Mouse (Mus musculus) layer of hippocampus, adult 2 months (tissue): ENCODE measurements around the gene Jph3. TPM values are rescaled to one million over a fixed set of nuclear protein-coding genes. Genes with fewer than 3 reads are reported as not detected.

ENCODE experiments used
- DNase-seq, 2 experiments: peaks; one replicate each; pipeline ENCODE4 v3.0.0; 2022; ENCODE audit warnings: low spot score in 2 of 2
- H3K27ac ChIP-seq: fragments of 200-600 bp; 2 replicates; pipeline ENCODE4 v1.8.1; 2022
- H3K4me3 ChIP-seq: fragments of 200-600 bp; 2 replicates; pipeline ENCODE4 v1.8.1; 2022; ENCODE audit warnings: mild to moderate bottlenecking
- CTCF ChIP-seq: fragments of 200-600 bp; conservative IDR thresholded peaks from 2 replicates; pipeline ENCODE4 v1.8.1; 2022; ENCODE audit warnings: antibody characterized with exemption, mild to moderate bottlenecking, moderate library complexity
- total RNA-seq, 2 experiments: library from RNA; stranded (reverse); gene quantifications; 2 replicates each; pipeline ENCODE4 v1.2.3; 2021

The Jph3 gene
- total RNA-seq, 2 experiments from 2014 or later, result 318 to 346 TPM

DNA sequence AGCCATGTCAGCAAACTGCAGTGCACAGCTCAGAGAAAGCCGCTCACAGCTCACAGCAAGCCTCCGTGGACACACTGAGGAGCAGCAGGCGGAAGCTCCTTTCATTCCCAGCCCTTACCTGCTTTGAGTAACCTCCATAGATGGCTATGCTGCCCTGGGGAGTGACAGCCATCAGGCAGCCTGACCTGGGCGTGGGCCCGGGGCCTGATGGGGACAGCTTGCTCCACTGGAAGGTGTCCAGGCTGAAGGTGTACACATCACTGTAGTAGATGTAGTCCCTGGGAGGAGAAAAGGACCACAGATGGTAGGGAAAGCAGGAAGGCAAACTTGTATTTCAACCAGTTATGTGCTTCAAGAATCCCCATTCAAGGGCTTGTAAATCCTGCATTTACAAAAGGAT lies 75.4 kb downstream of the Jph3 start:
- Histone ChIP-seq H3K27ac (no peak overlapping the region), H3K4me3 (no peak overlapping the region)
- TF ChIP-seq CTCF, result no peak
- DNase-seq, result no peak

DNA sequence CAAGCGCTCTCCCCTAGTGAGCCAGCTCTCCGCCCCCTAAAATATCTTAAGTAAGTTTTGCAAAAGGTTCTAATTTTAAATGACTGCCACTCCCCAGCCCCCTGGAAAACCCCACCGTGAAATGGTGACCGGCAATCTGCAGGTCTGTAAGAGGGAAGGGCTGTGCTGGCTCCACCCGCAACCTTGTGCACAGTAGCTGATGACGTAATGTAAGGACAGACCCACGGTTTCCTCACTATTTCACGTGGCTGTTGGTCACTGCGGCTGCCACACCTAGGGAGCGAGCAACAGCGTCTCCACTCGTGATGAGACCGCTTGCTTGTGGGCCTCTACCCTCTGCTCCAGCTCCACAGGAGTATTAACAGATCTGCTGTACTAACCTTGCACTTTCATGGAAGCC lies 76.7 kb downstream of the Jph3 start:
- H3K27ac ChIP-seq, result no peak overlapping the region
- no peak overlapping the region for H3K4me3 ChIP-seq
- DNase-seq, result no peak
- no peak for TF ChIP-seq CTCF

DNA sequence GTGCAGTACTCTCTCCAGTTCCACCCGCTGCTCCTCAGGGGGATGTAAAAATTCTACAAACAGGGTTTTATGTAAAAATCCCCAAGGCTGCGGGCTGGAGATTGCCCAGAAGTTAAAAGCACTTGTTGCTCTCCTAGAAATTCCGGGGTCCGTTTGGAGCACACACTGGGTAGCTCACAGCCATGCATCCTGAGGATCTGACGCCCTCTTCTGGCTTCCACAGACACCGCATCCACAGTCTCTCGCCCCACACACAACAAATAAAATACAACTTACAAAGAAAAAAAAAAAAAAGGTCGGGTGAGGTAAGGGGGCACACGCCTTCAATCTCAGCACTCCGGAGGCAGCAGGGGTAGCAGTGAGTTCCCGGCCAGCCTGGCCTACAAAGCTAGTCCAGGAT lies 78.6 kb downstream of the Jph3 start:
- TF ChIP-seq CTCF, result peak; percentile 26
- no peak for DNase-seq
- no peak overlapping the region for H3K27ac ChIP-seq

DNA sequence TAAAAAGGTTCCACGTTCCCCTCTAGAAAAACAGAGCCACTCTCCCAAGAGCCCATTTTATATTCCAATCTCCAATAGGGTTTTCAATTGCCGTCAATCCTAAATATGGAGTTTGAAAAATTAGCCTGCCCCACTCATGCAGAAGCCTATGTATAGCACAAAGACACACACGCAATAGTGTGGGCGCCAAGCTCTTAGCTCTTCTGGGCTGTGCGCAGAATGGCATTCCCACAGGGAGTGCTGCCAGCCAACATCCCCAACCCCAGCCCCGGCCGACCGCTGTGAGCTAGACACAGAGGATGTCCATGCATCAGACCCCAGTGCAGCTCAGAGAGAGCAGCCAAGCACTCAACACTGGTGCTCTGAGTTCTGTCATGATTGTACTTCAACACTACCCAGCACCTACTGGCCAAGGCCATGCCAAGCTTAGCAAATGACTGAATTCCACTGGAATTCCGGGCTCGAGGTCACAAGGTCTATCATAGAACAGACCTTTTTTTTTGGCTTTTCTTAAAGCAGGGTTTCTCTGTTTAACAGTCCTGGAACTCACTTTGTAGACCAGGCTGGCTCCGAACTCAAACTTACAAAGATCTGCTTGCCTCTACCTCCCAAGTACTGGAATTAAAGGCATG lies 80.2 kb downstream of the Jph3 start:
- Histone ChIP-seq H3K4me3 (no peak overlapping the region), H3K27ac (no peak overlapping the region)
- DNase-seq, result no peak
- TF ChIP-seq CTCF, result no peak

More for the DNA sequence above, 78.6 kb downstream of the Jph3 start:
- H3K4me3 ChIP-seq, result no peak overlapping the region

DNA sequence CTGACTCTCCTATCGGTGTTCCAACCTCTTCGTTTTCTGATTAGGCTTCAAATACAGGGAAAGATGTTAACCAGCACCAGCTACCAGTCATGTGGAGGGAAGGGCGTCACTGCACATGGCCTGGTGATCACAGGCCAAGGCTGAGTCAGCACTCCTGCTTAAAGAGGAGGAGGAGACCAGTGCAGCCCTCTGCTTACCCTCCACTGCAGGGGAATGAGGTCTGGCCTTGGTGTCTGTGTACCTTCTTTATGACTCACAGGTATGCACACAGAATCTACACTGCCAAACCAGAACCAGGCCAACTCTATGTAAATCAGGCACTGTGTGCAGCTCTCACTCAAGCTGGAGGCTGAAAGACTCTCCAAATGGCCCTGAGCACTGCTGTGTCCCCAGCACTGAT lies 82.1 kb downstream of the Jph3 start:
- TF ChIP-seq CTCF, result no peak
- Histone ChIP-seq H3K4me3 (no peak overlapping the region), H3K27ac (peak overlapping the region; percentile 65)
- DNase-seq, result no peak

DNA sequence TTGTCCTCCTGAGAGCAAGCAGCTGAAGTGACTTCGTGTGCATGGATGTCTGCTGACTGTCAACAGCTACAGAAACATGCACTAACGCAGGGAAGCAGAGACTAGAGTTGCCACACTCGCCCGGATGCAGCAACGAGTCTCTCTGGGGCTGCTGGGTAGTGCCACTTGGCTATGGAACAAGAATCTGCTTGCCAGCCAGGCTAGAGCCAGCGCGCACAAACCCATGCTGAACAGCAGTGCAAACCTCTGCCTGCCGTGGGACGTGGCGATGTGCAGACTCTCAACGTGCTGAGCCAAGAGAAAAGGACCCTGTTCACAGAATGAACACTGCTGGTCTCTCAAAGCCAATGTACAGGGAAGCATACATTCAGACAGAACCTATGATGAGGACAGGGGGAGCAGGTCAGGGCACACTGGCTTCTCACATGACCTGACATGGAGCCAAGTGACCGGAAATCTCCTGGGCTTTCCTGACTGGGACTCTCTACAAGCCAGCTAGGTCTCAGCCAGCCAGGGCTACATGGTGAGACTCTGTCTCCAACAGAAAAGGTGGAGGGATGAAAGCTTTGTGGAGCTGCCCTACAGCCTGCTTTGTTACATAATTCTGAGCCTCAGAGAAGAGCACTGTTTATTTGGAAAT lies 82.6 kb downstream of the Jph3 start:
- TF ChIP-seq CTCF, result no peak
- peak in 1 of 2 experiments; percentile 9 for DNase-seq
- H3K27ac ChIP-seq, result peak overlapping the region; percentile 65
- no peak overlapping the region for H3K4me3 ChIP-seq

DNA sequence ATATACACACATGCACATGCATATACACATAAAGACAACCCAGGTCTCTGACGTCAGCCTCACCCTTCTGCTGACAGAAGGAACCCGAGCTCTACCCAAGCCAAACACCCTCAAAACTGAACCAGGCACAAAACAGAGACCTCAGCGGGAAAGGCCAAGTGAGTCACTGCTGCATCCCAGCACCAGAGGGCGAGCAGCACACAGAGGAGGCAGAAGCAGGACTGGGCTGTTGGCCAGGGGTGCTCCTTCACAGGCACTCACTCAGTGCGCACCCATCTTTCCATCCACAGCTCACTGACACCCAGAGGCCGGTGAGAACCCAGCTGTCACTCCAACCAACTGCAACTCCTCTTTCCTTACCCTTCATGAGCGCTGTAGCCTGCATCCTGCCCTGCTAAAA lies 88.8 kb downstream of the Jph3 start:
- H3K4me3 ChIP-seq, result no peak overlapping the region
- H3K27ac ChIP-seq, result no peak overlapping the region
- peak in 1 of 2 experiments; percentile 8 for DNase-seq
- peak; percentile 26 for TF ChIP-seq CTCF

DNA sequence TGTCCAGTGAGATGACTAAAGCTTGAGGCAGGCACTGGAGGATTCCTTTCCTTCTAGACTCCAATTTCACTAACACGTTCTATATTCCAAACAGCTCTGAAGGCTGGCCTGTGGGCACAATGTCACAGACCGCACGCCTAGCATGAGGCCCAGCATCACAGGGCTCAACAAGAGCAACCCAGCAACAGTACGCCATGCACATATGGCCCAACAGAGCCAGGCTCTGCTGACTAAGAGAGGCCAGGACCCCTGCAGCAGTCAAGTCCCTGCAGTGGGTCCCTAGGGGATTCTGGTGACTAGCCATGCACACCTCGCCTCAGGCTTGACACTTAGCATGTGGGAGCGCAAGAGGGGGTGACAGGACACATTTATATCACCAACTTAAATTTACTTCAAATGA lies 91.4 kb downstream of the Jph3 start:
- Histone ChIP-seq H3K4me3 (no peak overlapping the region), H3K27ac (no peak overlapping the region)
- DNase-seq, result peak in 1 of 2 experiments; percentile 1
- no peak for TF ChIP-seq CTCF

DNA sequence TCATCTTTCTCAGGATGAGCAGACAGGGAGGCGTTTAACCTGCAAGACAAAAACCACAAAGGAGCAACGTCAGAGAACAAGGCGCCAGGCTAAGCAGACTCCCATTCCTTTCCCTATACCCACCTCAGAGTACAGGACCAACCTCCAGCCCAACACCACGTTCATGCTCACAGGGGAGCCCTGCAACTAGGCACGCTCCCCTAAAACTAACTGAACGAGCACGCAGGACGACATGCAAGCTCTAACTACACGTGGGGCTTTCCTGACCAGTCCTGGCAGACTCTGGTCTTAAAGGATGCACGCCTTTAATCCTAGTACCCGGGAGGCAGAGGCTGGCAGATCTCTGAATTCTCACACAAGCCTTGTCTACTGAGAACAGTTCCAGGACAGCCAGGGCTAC lies 91.9 kb downstream of the Jph3 start:
- H3K27ac ChIP-seq, result no peak overlapping the region

DNA sequence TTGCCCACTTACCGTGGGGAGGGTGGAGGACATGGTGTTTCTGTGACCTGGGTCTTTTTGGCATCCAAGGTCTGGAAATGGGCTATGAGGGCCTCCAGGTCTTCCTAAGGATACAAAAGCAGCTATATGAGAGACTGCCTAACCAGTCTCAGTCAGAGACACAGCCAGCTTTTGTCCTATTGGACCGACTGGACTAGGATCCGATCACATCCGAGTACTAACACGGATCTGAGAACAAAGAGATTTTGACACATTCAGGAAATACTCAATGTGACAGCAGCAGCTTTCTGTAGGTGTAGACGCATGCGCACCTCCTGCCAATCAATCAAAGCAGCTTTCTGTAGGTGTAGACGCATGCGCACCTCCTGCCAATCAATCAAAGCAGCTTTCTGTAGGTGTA lies 92.3 kb downstream of the Jph3 start:
- TF ChIP-seq CTCF, result no peak
- DNase-seq, result no peak

More for the DNA sequence above, 91.9 kb downstream of the Jph3 start:
- H3K4me3 ChIP-seq, result no peak overlapping the region
- DNase-seq, result no peak
- no peak for TF ChIP-seq CTCF

DNA sequence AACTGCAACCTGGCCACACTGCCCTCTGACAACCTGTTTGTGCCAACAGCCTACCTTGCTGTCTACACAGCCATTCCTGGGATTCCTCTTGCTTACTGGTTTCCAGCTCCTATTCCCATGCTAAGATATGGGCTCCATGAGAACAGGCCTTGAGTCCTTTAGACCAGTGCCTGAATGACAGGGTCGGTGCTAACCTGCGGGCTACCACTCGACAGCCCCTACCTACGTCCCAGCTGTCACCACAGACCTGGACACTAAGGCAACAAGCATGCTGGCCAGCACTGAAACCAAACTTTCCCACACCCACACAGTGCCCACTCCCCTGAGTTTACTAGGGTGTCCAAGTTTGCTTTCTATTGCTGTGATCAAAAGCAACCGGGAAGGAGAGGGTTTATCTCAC lies 98.3 kb downstream of the Jph3 start:
- Histone ChIP-seq H3K4me3 (no peak overlapping the region; the same call in 1 of the 2 replicates), H3K27ac (no peak overlapping the region)
- no peak for DNase-seq
- no peak for TF ChIP-seq CTCF

More for the DNA sequence above, 92.3 kb downstream of the Jph3 start:
- Histone ChIP-seq H3K27ac (no peak overlapping the region), H3K4me3 (no peak overlapping the region)

DNA sequence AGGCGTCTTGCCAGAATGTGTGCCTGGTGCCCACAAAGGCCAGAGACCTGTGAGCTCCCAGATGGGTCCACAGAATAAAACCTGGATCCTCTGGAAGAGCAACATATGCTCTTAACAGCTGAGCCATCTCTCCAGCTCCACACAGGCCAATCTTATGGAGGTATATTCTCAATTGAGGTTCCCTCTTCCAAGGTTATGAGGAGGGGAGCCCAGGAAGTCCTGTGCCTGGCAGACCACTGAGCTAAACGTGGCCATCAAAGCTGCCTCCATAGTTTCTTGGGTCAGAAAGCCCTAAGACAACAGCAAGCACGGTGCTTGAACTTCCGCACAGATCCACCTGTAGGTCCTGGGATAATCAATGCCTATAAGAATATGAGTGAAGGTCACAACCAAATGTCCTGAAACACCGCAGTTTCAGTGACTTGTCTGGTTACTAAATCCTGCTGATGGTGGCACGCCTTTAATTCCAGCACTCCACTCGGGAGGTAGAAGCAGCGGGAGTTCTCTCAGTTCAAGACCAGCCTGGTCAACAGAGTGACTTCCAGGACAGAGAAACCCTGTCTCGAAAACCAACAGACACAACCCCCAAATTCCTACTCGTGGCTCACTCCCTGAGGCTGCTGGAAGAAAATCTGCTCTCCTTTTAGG lies 99.1 kb downstream of the Jph3 start:
- Histone ChIP-seq H3K4me3 (peak overlapping the region; percentile 81), H3K27ac (peak overlapping the region; percentile 90; the same call in 1 of the 2 replicates)
- no peak for TF ChIP-seq CTCF
- DNase-seq, result no peak

DNA sequence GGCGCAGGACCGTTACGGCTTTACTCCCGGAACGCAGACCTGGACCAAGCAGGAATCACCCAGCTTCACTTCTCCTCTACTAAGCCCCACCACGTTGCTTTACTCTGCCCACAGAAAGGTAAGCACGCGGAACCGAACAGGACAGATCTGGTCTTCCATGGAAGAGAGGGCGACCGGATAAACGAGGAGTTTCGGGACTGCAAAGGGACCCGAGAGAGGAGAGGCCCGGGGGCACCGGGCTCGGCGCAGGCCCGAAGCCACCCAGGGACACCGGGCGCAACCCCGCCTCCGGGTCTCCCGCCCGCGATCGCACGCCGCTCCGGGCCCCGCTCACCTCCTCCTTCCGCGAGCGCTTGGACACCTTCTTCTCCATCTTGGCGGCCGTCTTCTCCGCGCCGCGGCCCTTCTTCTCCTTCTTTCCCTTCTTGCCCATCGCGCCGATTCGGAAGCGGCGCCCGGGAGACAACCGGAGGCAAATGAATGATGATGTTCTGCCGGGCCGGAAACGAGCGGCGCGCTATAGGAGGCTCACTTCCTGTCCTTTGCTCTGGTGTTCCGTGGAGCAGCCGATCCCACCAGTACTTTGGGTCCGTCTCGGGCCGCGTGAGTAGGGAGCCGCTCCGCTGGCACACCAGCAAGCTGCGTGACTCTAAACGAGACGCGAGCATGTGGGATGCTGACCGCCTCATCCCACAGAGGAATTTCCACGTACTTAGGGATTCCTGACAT lies 99.8 kb downstream of the Jph3 start, which contains the start of gene Klhdc4:
TSS of gene Klhdc4 (minus strand) at position 522 of the 729 bp plus-strand sequence.
- TF ChIP-seq CTCF, result no peak
- peak; percentile 85 to 88 for DNase-seq
- Histone ChIP-seq H3K4me3 (peak within 1 kb of the TSS; percentile 81), H3K27ac (peak within 1 kb of the TSS; percentile 90)
